ENCODE assay signal across 9 mouse cellular contexts in genomic region chr10:86819649-86820165, GRCm38 (mm10). TPM values are rescaled to one million over a fixed set of nuclear protein-coding genes. Genes with fewer than 3 reads are reported as not detected.
DNase-seq lines count a peak whose midpoint lies in the region; ATAC-seq lines count a peak whose summit lies in the region.
"Had no signal": no experiment of that assay in that cellular context is flagged by ENCODE, and none has a peak within 500 bp of the region (broad histone marks: within the 10 kb centered on the region; RNA-seq: fewer than 3 reads in every experiment).

No protein-coding gene starts in this region.

- H3K9ac ChIP-seq in neural tube, embryonic 13.5 days: peak overlapping the region; percentile 32

- peak; percentile 16 for DNase-seq in right cerebral cortex, postnatal 4 days
- DNase-seq in right cerebral cortex, postnatal 25 days: no peak
- DNase-seq in heart, adult 8-10 months (ENCODE audit: low spot score): peak; percentile 55
- peak; percentile 55 to 65 for DNase-seq in layer of hippocampus, postnatal 14 days (ENCODE audit: low spot score in 2 of 2)
- DNase-seq in kidney, adult 18-20 months: no peak
- DNase-seq in adrenal gland, postnatal 4 days (ENCODE audit: low spot score in 2 of 2): no peak
- DNase-seq in ovary, postnatal 10 days (ENCODE audit: low spot score): no peak

- H3K9me3 ChIP-seq in neural tube, embryonic 13.5 days: no peaks in the 10 kb centered on the region

- no peaks in the 10 kb centered on the region for H3K27me3 ChIP-seq in neural tube, embryonic 13.5 days

- 19% methylated on average over 8 of the region's 8 CpGs for WGBS in neural tube, embryonic 13.5 days

- H3K4me1 ChIP-seq in neural tube, embryonic 13.5 days (replicated peaks): peaks cover 15% of the 10 kb centered on the region

- H3K4me3 ChIP-seq in neural tube, embryonic 13.5 days: no peak overlapping the region

- peak; percentile 87 for ATAC-seq in neural tube, embryonic 13.5 days (ENCODE audit: low read depth)

- peak overlapping the region; percentile 65; the same call in 1 of the 2 replicates for H3K27ac ChIP-seq in neural tube, embryonic 13.5 days (replicated peaks)

- H3K36me3 ChIP-seq in neural tube, embryonic 13.5 days: peaks cover 21% of the 10 kb centered on the region

- peak overlapping the region; percentile 14 for H3K4me2 ChIP-seq in neural tube, embryonic 13.5 days

RNA-seq across cellular contexts. Expression of gene Nt5dc3, which starts 40.9 kb away (rescaled TPM):
- total RNA-seq in heart, adult 8-10 months (2022): 10 to 100 TPM; 35.3 to 44.4 (median 39.4) TPM
- total RNA-seq in layer of hippocampus, postnatal 14 days (2021): 100 to 1,000 TPM; 125 to 134 TPM
- 7.3 and 7.7 TPM in 2 replicates for polyA plus RNA-seq in neural tube, embryonic 13.5 days (2015; fragmentation: Nextera tagmentation; extraction: Ambion mirVana)
- 10 to 100 TPM; 23.4 to 25.5 TPM for total RNA-seq in adrenal gland, postnatal 4 days (2021)

RNA-seq across cellular contexts. Expression of gene Gm49358, which starts 55.9 kb away (rescaled TPM):
- 10 to 100 TPM in 3 of 4 experiments, 1 to 10 TPM in 1; 6.3 to 16.6 (median 15.0) TPM for total RNA-seq in heart, adult 8-10 months (2022)
- 10 to 100 TPM; 42.4 to 45.8 TPM for total RNA-seq in layer of hippocampus, postnatal 14 days (2021)
- polyA plus RNA-seq in neural tube, embryonic 13.5 days (2015; fragmentation: Nextera tagmentation; extraction: Ambion mirVana): not detected in 2 replicates
- 1 to 10 TPM; 4.8 to 6.2 TPM for total RNA-seq in adrenal gland, postnatal 4 days (2021)
- polyA plus RNA-seq: testis, adult 2 months had no signal

Comparison
In these comparisons a context has a peak if more than half of its experiments do, and no peak if none do; other contexts are left out.
1. DNase-seq: peak in right cerebral cortex, postnatal 4 days (single experiment), heart, adult 8-10 months (single experiment) and layer of hippocampus, postnatal 14 days (2 of 2); none in right cerebral cortex, postnatal 25 days (single experiment), kidney, adult 18-20 months (single experiment), adrenal gland, postnatal 4 days (0 of 2) and ovary, postnatal 10 days (single experiment).